Mouse (Mus musculus): ENCODE results near the gene S1pr5.
"Not testable (repeated sequence)": the region's sequence is repeated elsewhere in the genome, so short reads cannot be mapped to it uniquely, and the experiment has no call there.

The S1pr5 gene

GRCm38 (mm10) chr9:21248326-21248725 lies at the start of gene S1pr5:
TSS of gene S1pr5 (minus strand) at chr9:21248443.
- DNase-seq (ENCODE audit: low spot score in 2 of 2), result no peak

GRCm38 (mm10) chr9:21292271-21292670 lies 44.0 kb upstream of the S1pr5 start:
- no peak for DNase-seq (ENCODE audit: low spot score in 2 of 2)

- DNase-seq (ENCODE audit: low spot score in 2 of 2), result not testable (repeated sequence)
Measured at GRCm38 (mm10) chr9:21291868-21292267, 43.6 kb upstream of the S1pr5 start.

GRCm38 (mm10) chr9:21291022-21291787 lies 43.0 kb upstream of the S1pr5 start, which contains the start of gene Cdkn2d:
TSS of gene Cdkn2d (minus strand) at chr9:21291407.
- peak; percentile 100 for DNase-seq (ENCODE audit: low spot score in 2 of 2)

GRCm38 (mm10) chr9:21290589-21290988 lies 42.3 kb upstream of the S1pr5 start:
- DNase-seq (ENCODE audit: low spot score in 2 of 2), result peak in 1 of 2 experiments; percentile 74

GRCm38 (mm10) chr9:21289337-21289671 lies 41.1 kb upstream of the S1pr5 start:
- DNase-seq (ENCODE audit: low spot score in 2 of 2), result no peak

- peak in 1 of 2 experiments; percentile 53 for DNase-seq (ENCODE audit: low spot score in 2 of 2)
Measured at GRCm38 (mm10) chr9:21288404-21289336, 40.4 kb upstream of the S1pr5 start.

GRCm38 (mm10) chr9:21287571-21288402 lies 39.5 kb upstream of the S1pr5 start, which contains the start of gene Kri1:
TSS of gene Kri1 (minus strand) at chr9:21287969.
- DNase-seq (ENCODE audit: low spot score in 2 of 2), result peak; percentile 98

GRCm38 (mm10) chr9:21286753-21287152 lies 38.5 kb upstream of the S1pr5 start:
- no peak for DNase-seq (ENCODE audit: low spot score in 2 of 2)

GRCm38 (mm10) chr9:21283994-21284393 lies 35.8 kb upstream of the S1pr5 start:
- DNase-seq (ENCODE audit: low spot score in 2 of 2), result no peak

GRCm38 (mm10) chr9:21283591-21283990 lies 35.3 kb upstream of the S1pr5 start:
- DNase-seq (ENCODE audit: low spot score in 2 of 2), result no peak

GRCm38 (mm10) chr9:21277776-21278175 lies 29.5 kb upstream of the S1pr5 start:
- DNase-seq (ENCODE audit: low spot score in 2 of 2), result no peak

GRCm38 (mm10) chr9:21276307-21276706 lies 28.1 kb upstream of the S1pr5 start:
- no peak for DNase-seq (ENCODE audit: low spot score in 2 of 2)

GRCm38 (mm10) chr9:21275727-21276126 lies 27.5 kb upstream of the S1pr5 start:
- DNase-seq (ENCODE audit: low spot score in 2 of 2), result no peak

GRCm38 (mm10) chr9:21275013-21275710 lies 26.9 kb upstream of the S1pr5 start:
- DNase-seq (ENCODE audit: low spot score in 2 of 2), result no peak

GRCm38 (mm10) chr9:21274336-21274735 lies 26.1 kb upstream of the S1pr5 start:
- no peak for DNase-seq (ENCODE audit: low spot score in 2 of 2)

GRCm38 (mm10) chr9:21273520-21274228 lies 25.4 kb upstream of the S1pr5 start:
- DNase-seq (ENCODE audit: low spot score in 2 of 2), result no peak

GRCm38 (mm10) chr9:21273094-21273493 lies 24.9 kb upstream of the S1pr5 start:
- no peak for DNase-seq (ENCODE audit: low spot score in 2 of 2)

GRCm38 (mm10) chr9:21272391-21272790 lies 24.1 kb upstream of the S1pr5 start:
- no peak for DNase-seq (ENCODE audit: low spot score in 2 of 2)

- DNase-seq (ENCODE audit: low spot score in 2 of 2), result not testable (repeated sequence)
Measured at GRCm38 (mm10) chr9:21269590-21269989, 21.3 kb upstream of the S1pr5 start.

Data from right cerebral cortex, postnatal 10 days (tissue).